In the genomic region with DNA sequence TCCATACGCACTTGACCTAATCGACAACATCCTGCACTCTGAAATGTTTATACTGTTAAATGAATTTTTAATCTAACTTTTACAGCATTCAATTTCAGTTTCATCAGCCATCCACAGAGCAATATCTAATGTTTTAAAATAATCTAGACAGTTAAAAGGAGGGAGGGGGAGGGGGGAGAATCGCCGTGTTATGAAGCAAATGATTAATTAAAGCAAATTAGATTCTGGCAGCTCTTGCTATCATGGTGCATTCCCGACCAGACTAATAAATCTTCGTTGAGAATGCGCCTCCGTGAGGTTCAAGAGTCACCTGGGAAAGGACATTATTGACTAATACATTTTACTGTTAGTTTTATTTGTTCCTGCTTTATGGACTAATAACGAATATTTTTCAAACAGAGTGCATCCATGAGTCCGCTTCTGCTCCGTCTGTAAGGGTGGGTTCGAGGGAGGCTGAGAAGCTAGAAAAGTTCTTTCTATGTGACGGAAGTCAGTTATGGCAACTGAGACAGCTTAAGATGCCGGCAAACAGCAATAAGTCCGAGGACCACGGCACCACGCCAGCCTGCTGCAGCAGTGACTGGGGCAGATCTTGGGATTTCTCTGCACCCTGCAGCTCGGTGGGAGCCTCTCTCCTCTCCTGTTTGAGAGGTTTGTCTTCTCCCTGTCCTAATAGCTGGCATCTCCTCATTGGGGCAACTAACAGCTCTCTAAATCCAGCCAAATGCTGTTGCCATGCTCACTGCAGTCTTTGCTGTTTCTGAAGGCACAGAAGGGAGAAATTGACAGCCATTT, we compare ENCODE assay signal across 9 mouse cellular contexts.
A peak's percentile ranks its signal among the peaks of the same experiment; 100 is the strongest.
DNase-seq lines count a peak whose midpoint lies in the region; ATAC-seq and TF ChIP-seq lines count a peak whose summit lies in the region.
"Had no signal": no experiment of that assay in that cellular context is flagged by ENCODE, and none has a peak within 500 bp of the region (broad histone marks: within the 10 kb centered on the region; RNA-seq: fewer than 3 reads in every experiment).

No protein-coding gene starts in this region.

- WGBS in intestine, postnatal 0 days, result 48% methylated on average over 18 of the region's 18 CpGs
- 46% methylated on average over 18 of the region's 18 CpGs for WGBS in intestine, embryonic 15.5 days
- WGBS in midbrain, embryonic 13.5 days, result 60% methylated on average over 18 of the region's 18 CpGs

- no peaks in the 10 kb centered on the region for H3K4me1 ChIP-seq in intestine, postnatal 0 days (replicated peaks; ENCODE audit: control insufficient read depth, insufficient read depth, low read length)
- no peaks in the 10 kb centered on the region for H3K4me1 ChIP-seq in intestine, embryonic 15.5 days (replicated peaks)
- H3K4me1 ChIP-seq in midbrain, embryonic 13.5 days (replicated peaks), result peaks cover 57% of the 10 kb centered on the region

- H3K4me2 ChIP-seq in intestine, postnatal 0 days (replicated peaks; ENCODE audit: low read depth), result peak overlapping the region; percentile 18; the same call in 1 of the 2 replicates
- H3K4me2 ChIP-seq in intestine, embryonic 15.5 days (replicated peaks), result no peak overlapping the region
- H3K4me2 ChIP-seq in midbrain, embryonic 13.5 days (replicated peaks), result 0 out of 2 replicates have a peak overlapping the region, but pooled peaks have one; percentile 15
- H3K4me2 ChIP-seq: embryonic facial prominence, embryonic 15.5 days had no signal

- H3K27ac ChIP-seq in intestine, postnatal 0 days (ENCODE audit: low read depth, low read length), result no peak overlapping the region
- no peak overlapping the region for H3K27ac ChIP-seq in intestine, embryonic 15.5 days
- H3K27ac ChIP-seq in midbrain, embryonic 13.5 days, result peak overlapping the region; percentile 80
- H3K27ac ChIP-seq: embryonic facial prominence, embryonic 15.5 days had no signal

- ATAC-seq in intestine, postnatal 0 days, result no peak
- ATAC-seq in intestine, embryonic 15.5 days, result no peak
- no peak for ATAC-seq in midbrain, embryonic 13.5 days

- H3K27me3 ChIP-seq in intestine, postnatal 0 days (replicated peaks; ENCODE audit: control insufficient read depth, insufficient read depth, low read length), result no peaks in the 10 kb centered on the region
- H3K27me3 ChIP-seq in intestine, embryonic 15.5 days (replicated peaks), result no peaks in the 10 kb centered on the region
- H3K27me3 ChIP-seq in midbrain, embryonic 13.5 days, result peaks cover 58% of the 10 kb centered on the region
- H3K27me3 ChIP-seq: embryonic facial prominence, embryonic 15.5 days had no signal

- no peaks in the 10 kb centered on the region for H3K9me3 ChIP-seq in intestine, postnatal 0 days (ENCODE audit: control insufficient read depth)
- no peaks in the 10 kb centered on the region for H3K9me3 ChIP-seq in intestine, embryonic 15.5 days
- no peaks in the 10 kb centered on the region for H3K9me3 ChIP-seq in midbrain, embryonic 13.5 days
- H3K9me3 ChIP-seq: embryonic facial prominence, embryonic 15.5 days had no signal

- no peak for TF ChIP-seq CTCF in intestine, postnatal 0 days (IDR thresholded peaks at IDR 0.05; ENCODE audit: low read depth)

- no peak overlapping the region for H3K4me3 ChIP-seq in intestine, postnatal 0 days (ENCODE audit: low read depth, low read length)
- H3K4me3 ChIP-seq in intestine, embryonic 15.5 days (replicated peaks), result no peak overlapping the region
- H3K4me3 ChIP-seq in midbrain, embryonic 13.5 days (replicated peaks), result no peak overlapping the region
- H3K4me3 ChIP-seq: embryonic facial prominence, embryonic 15.5 days had no signal

- DNase-seq in right cerebral cortex, postnatal 4 days, result peak; percentile 62
- DNase-seq in right cerebral cortex, postnatal 25 days, result no peak
- DNase-seq in embryo, embryonic 9.5 days (ENCODE audit: extremely low spot score), result no peak
- DNase-seq in adrenal gland, adult 18-20 months (ENCODE audit: low spot score in 2 of 2), result no peak
- no peak for DNase-seq in T-cell, adult 2 months (ENCODE audit: low spot score)

- no peak overlapping the region for H3K9ac ChIP-seq in intestine, postnatal 0 days (ENCODE audit: low read depth, low read length)
- H3K9ac ChIP-seq in intestine, embryonic 15.5 days, result no peak overlapping the region
- H3K9ac ChIP-seq in midbrain, embryonic 13.5 days (replicated peaks), result no peak overlapping the region
- H3K9ac ChIP-seq: embryonic facial prominence, embryonic 15.5 days had no signal

- H3K36me3 ChIP-seq in intestine, postnatal 0 days (ENCODE audit: control insufficient read depth, insufficient read depth), result no peaks in the 10 kb centered on the region
- no peaks in the 10 kb centered on the region for H3K36me3 ChIP-seq in intestine, embryonic 15.5 days
- no peaks in the 10 kb centered on the region for H3K36me3 ChIP-seq in midbrain, embryonic 13.5 days
- H3K36me3 ChIP-seq: embryonic facial prominence, embryonic 15.5 days had no signal
